Mouse (Mus musculus) E14TG2a.4 (cell line): ENCODE measurements around the gene Spryd3.

Source experiments
- H3K27me3 ChIP-seq: 2 replicates; pipeline ENCODE4 v1.6.1; 2014; ENCODE audit warnings: low read length, control low read depth; ENCODE audit not compliant: insufficient read depth
- H3K36me3 ChIP-seq: 2 replicates; pipeline ENCODE4 v1.6.1; 2014; ENCODE audit warnings: low read length, control low read depth; ENCODE audit not compliant: insufficient read depth
- H3K4me1 ChIP-seq: replicated peaks from 2 replicates; pipeline ENCODE4 v1.6.1; 2014; ENCODE audit warnings: low read depth, low read length, control low read depth
- H3K4me3 ChIP-seq: replicated peaks from 2 replicates; pipeline ENCODE4 v1.5.1; 2014; ENCODE audit warnings: mild to moderate bottlenecking, low read length
- H3K9me3 ChIP-seq: 2 replicates; pipeline ENCODE4 v1.6.1; 2014; ENCODE audit warnings: low read length, control low read depth
- CTCF ChIP-seq: conservative IDR thresholded peaks from 2 replicates; pipeline ENCODE4 v1.5.1; 2014; ENCODE audit warnings: low read length
- NANOG ChIP-seq: IDR thresholded peaks from 2 replicates; pipeline ENCODE4 v1.6.1; 2014; ENCODE audit warnings: borderline replicate concordance, low read length, mixed read lengths
- POU5F1 ChIP-seq: IDR thresholded peaks from 2 replicates; pipeline ENCODE4 v1.6.1; 2014; ENCODE audit warnings: low read length, borderline replicate concordance

Spryd3 gene

GRCm38 (mm10) chr15:102074876-102075585, 61.0 kb downstream of the Spryd3 start:
- no peaks in the 10 kb centered on the region for H3K9me3 ChIP-seq
- no peaks in the 10 kb centered on the region for H3K27me3 ChIP-seq
- TF ChIP-seq CTCF (no peak), POU5F1 (no peak), NANOG (no peak)
- peak overlapping the region; percentile 99 for H3K4me3 ChIP-seq
- peaks cover 65% of the 10 kb centered on the region for H3K4me1 ChIP-seq
- H3K36me3 ChIP-seq = peaks cover 48% of the 10 kb centered on the region

- no peaks in the 10 kb centered on the region for H3K27me3 ChIP-seq
- TF ChIP-seq CTCF (no peak), POU5F1 (no peak), NANOG (no peak)
- H3K4me1 ChIP-seq = peaks cover 58% of the 10 kb centered on the region
- H3K9me3 ChIP-seq = no peaks in the 10 kb centered on the region
- peak overlapping the region; percentile 99 for H3K4me3 ChIP-seq
- H3K36me3 ChIP-seq = peaks cover 39% of the 10 kb centered on the region
These were observed 61.8 kb downstream of the Spryd3 start for GRCm38 (mm10) chr15:102074070-102074731.

GRCm38 (mm10) chr15:102073559-102074069, 62.4 kb downstream of the Spryd3 start, which contains the start of gene Eif4b:
Gene Eif4b (plus strand): TSS chr15:102073773.
- peak within 1 kb of the TSS; percentile 99 for H3K4me3 ChIP-seq
- peaks cover 52% of the 10 kb centered on the region for H3K4me1 ChIP-seq
- 0 out of 2 replicates have a peak, but pooled peaks cover 2% of the 10 kb centered on the region for H3K27me3 ChIP-seq
- peaks cover 33% of the 10 kb centered on the region for H3K36me3 ChIP-seq
- no peak for TF ChIP-seq NANOG
- TF ChIP-seq POU5F1 = no peak
- TF ChIP-seq CTCF = no peak
- H3K9me3 ChIP-seq = no peaks in the 10 kb centered on the region

GRCm38 (mm10) chr15:102072963-102073558, 63.0 kb downstream of the Spryd3 start:
- no peak for TF ChIP-seq POU5F1
- TF ChIP-seq CTCF = no peak
- peak overlapping the region; percentile 99 for H3K4me3 ChIP-seq
- peaks cover 47% of the 10 kb centered on the region for H3K4me1 ChIP-seq
- H3K27me3 ChIP-seq = 0 out of 2 replicates have a peak, but pooled peaks cover 2% of the 10 kb centered on the region
- H3K36me3 ChIP-seq = peaks cover 29% of the 10 kb centered on the region
- H3K9me3 ChIP-seq = no peaks in the 10 kb centered on the region

GRCm38 (mm10) chr15:102070476-102071467, 65.3 kb downstream of the Spryd3 start:
- H3K4me1 ChIP-seq = peaks cover 36% of the 10 kb centered on the region
- no peak overlapping the region for H3K4me3 ChIP-seq
- no peaks in the 10 kb centered on the region for H3K9me3 ChIP-seq
- H3K27me3 ChIP-seq = peaks cover 13% of the 10 kb centered on the region
- TF ChIP-seq NANOG (no peak), POU5F1 (no peak), CTCF (no peak)
- peaks cover 12% of the 10 kb centered on the region for H3K36me3 ChIP-seq
